22 mouse cellular contexts compared by ENCODE assay signal in the genomic region with DNA sequence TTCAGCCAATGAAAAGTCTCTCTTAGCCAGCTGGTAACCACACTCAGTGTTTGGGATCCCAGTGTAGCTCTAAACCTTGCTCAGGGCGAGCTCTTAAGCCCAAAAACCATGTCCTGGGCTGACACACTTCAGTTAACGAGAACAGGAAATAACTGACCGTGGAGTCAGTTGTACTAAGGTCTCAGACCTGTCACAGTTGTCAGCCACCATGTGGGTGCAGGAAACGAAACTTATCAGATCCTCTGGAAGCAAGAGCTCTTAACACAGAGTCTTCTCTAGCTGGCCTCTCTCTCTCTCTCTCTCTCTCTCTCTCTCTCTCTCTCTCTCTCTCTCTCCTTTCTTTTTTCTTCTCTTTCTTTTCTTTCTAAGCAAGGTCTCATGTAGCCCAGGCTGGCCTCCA. TPM values are rescaled to one million over a fixed set of nuclear protein-coding genes. Genes with fewer than 3 reads are reported as not detected.
DNase-seq lines count a peak whose midpoint lies in the region; ATAC-seq lines count a peak whose summit lies in the region.
"Had no signal": no experiment of that assay in that cellular context is flagged by ENCODE, and none has a peak within 500 bp of the region (broad histone marks: within the 10 kb centered on the region; RNA-seq: fewer than 3 reads in every experiment).

No protein-coding gene starts in this region.

- 14% methylated on average over 4 of the region's 4 CpGs for WGBS in liver, embryonic 12.5 days (ENCODE audit: insufficient replicate concordance)
- 21% methylated on average over 4 of the region's 4 CpGs for WGBS in liver, embryonic 16.5 days (ENCODE audit: insufficient replicate concordance)
- 60% methylated on average over 4 of the region's 4 CpGs for WGBS in forebrain, embryonic 14.5 days

- H3K4me2 ChIP-seq in liver, embryonic 12.5 days, result peak overlapping the region; percentile 14; the same call in 1 of the 2 replicates
- no peak overlapping the region for H3K4me2 ChIP-seq in liver, embryonic 16.5 days (ENCODE audit: low read depth, low read length)
- H3K4me2 ChIP-seq in forebrain, embryonic 14.5 days (ENCODE audit: low read length), result no peak overlapping the region
- H3K4me2 ChIP-seq: embryonic facial prominence, embryonic 13.5 days; forebrain, embryonic 13.5 days; hindbrain, embryonic 12.5 days had no signal

- ATAC-seq in liver, embryonic 12.5 days, result no peak
- ATAC-seq in granulocyte monocyte progenitor cell, adult 5-6 weeks (replicated peaks; ENCODE audit: poor library complexity, severe bottlenecking), result peak; percentile 89
- no peak for ATAC-seq in liver, embryonic 16.5 days (ENCODE audit: low read depth)
- no peak for ATAC-seq in forebrain, embryonic 14.5 days
- ATAC-seq: forebrain, embryonic 13.5 days; hindbrain, embryonic 16.5 days had no signal

- no peak for DNase-seq in liver
- DNase-seq in splenic B cell, adult 2 months (ENCODE audit: low read depth, low spot score), result peak; percentile 46
- no peak for DNase-seq in ovary, postnatal 14 days (ENCODE audit: low spot score)
- DNase-seq in frontal cortex, adult 2 months (ENCODE audit: extremely low spot score in 1 of 2, low spot score in 1 of 2), result no peak
- DNase-seq in forebrain, embryonic 14.5 days (ENCODE audit: low spot score), result no peak
- DNase-seq: adrenal gland, postnatal 10 days; cerebellum, adult 11 months; cerebellum, adult 8-10 months; cerebellum, postnatal 14 days; gastrocnemius, postnatal 36 days; heart, adult 18-20 months; heart, postnatal 10 days; heart, postnatal 4 days had no signal

- no peaks in the 10 kb centered on the region for H3K27me3 ChIP-seq in liver, embryonic 12.5 days (replicated peaks)
- no peaks in the 10 kb centered on the region for H3K27me3 ChIP-seq in liver, embryonic 16.5 days (ENCODE audit: control insufficient read depth, insufficient read depth, low read depth, low read length)
- no peaks in the 10 kb centered on the region for H3K27me3 ChIP-seq in splenic B cell, adult 2 months (ENCODE audit: control insufficient read depth, insufficient read depth, low read length, poor library complexity, severe bottlenecking)
- H3K27me3 ChIP-seq in forebrain, embryonic 14.5 days (replicated peaks; ENCODE audit: control insufficient read depth, insufficient read depth, low read length), result no peaks in the 10 kb centered on the region
- H3K27me3 ChIP-seq: embryonic facial prominence, embryonic 13.5 days; forebrain, embryonic 13.5 days; hindbrain, embryonic 12.5 days had no signal

- peaks cover 39% of the 10 kb centered on the region for H3K4me1 ChIP-seq in liver, embryonic 12.5 days
- peaks cover 30% of the 10 kb centered on the region for H3K4me1 ChIP-seq in liver, embryonic 16.5 days (ENCODE audit: control insufficient read depth, low read depth, low read length)
- H3K4me1 ChIP-seq in forebrain, embryonic 14.5 days (ENCODE audit: control insufficient read depth, insufficient read depth, low read length), result no peaks in the 10 kb centered on the region
- H3K4me1 ChIP-seq: forebrain, embryonic 13.5 days had no signal

- H3K27ac ChIP-seq in liver, embryonic 12.5 days, result peak overlapping the region; percentile 40; the same call in 1 of the 2 replicates
- H3K27ac ChIP-seq in liver, embryonic 16.5 days (ENCODE audit: low read length), result peak overlapping the region; percentile 15; the same call in 1 of the 2 replicates
- H3K27ac ChIP-seq in forebrain, embryonic 14.5 days (ENCODE audit: low read depth, low read length), result no peak overlapping the region
- H3K27ac ChIP-seq: embryonic facial prominence, embryonic 13.5 days; forebrain, embryonic 13.5 days; heart, embryonic 10.5 days; hindbrain, embryonic 12.5 days had no signal

- H3K36me3 ChIP-seq in liver, embryonic 12.5 days, result no peaks in the 10 kb centered on the region
- no peaks in the 10 kb centered on the region for H3K36me3 ChIP-seq in liver, embryonic 16.5 days (ENCODE audit: control insufficient read depth, insufficient read depth)
- H3K36me3 ChIP-seq in splenic B cell, adult 2 months (ENCODE audit: control insufficient read depth, insufficient read depth, low read length, poor library complexity, severe bottlenecking), result no peaks in the 10 kb centered on the region
- no peaks in the 10 kb centered on the region for H3K36me3 ChIP-seq in forebrain, embryonic 14.5 days (ENCODE audit: control insufficient read depth, insufficient read depth, low read length)
- H3K36me3 ChIP-seq: embryonic facial prominence, embryonic 13.5 days; G1E; heart, embryonic 10.5 days; hindbrain, embryonic 12.5 days had no signal

- no peak overlapping the region for H3K9ac ChIP-seq in liver, embryonic 12.5 days
- no peak overlapping the region for H3K9ac ChIP-seq in liver, embryonic 16.5 days (ENCODE audit: low read depth, low read length)
- no peak overlapping the region for H3K9ac ChIP-seq in forebrain, embryonic 14.5 days (ENCODE audit: low read length)
- H3K9ac ChIP-seq: embryonic facial prominence, embryonic 13.5 days; forebrain, embryonic 13.5 days; hindbrain, embryonic 12.5 days had no signal

- H3K4me3 ChIP-seq in liver, embryonic 12.5 days, result no peak overlapping the region
- H3K4me3 ChIP-seq in liver, embryonic 16.5 days (ENCODE audit: low read depth, low read length), result no peak overlapping the region
- H3K4me3 ChIP-seq in forebrain, embryonic 14.5 days (ENCODE audit: low read depth, low read length), result no peak overlapping the region
- H3K4me3 ChIP-seq: embryonic facial prominence, embryonic 13.5 days; forebrain, embryonic 13.5 days; heart, embryonic 10.5 days; hindbrain, embryonic 12.5 days had no signal

- no peaks in the 10 kb centered on the region for H3K9me3 ChIP-seq in liver, embryonic 12.5 days (replicated peaks)
- H3K9me3 ChIP-seq in liver, embryonic 16.5 days (replicated peaks; ENCODE audit: control insufficient read depth, low read length), result no peaks in the 10 kb centered on the region
- no peaks in the 10 kb centered on the region for H3K9me3 ChIP-seq in forebrain, embryonic 14.5 days (replicated peaks; ENCODE audit: control insufficient read depth, low read length)
- H3K9me3 ChIP-seq: embryonic facial prominence, embryonic 13.5 days; forebrain, embryonic 13.5 days; G1E; heart, embryonic 10.5 days; hindbrain, embryonic 12.5 days had no signal

RNA-seq across cellular contexts. Expression of gene Ahcy, which starts 19.1 kb away (rescaled TPM):
- polyA plus RNA-seq in liver, embryonic 12.5 days (2016; fragmentation: Nextera tagmentation; extraction: Ambion mirVana), result 65.4 and 67.1 TPM in 2 replicates
- total RNA-seq in granulocyte monocyte progenitor cell, adult 5-6 weeks (2014; fragmentation: Nextera tagmentation), result 178 and 197 TPM in 2 replicates
- total RNA-seq in granulocyte monocyte progenitor cell, adult 5-6 weeks (2017), result 114 and 116 TPM in 2 replicates
- polyA plus RNA-seq in liver, embryonic 16.5 days (2015; fragmentation: Nextera tagmentation; extraction: Ambion mirVana), result 69.8 and 77.7 TPM in 2 replicates
- 32.3 and 34.4 TPM in 2 replicates for polyA plus RNA-seq in frontal cortex, adult 2 months (2012; rRNA removed)
- 53.4 and 60.8 TPM in 2 replicates for polyA plus RNA-seq in forebrain, embryonic 14.5 days (2014; fragmentation: Nextera tagmentation; extraction: Ambion mirVana)

RNA-seq across cellular contexts. Expression of gene Itch, which starts 39.9 kb away (rescaled TPM):
- polyA plus RNA-seq in liver, embryonic 12.5 days (2016; fragmentation: Nextera tagmentation; extraction: Ambion mirVana), result 25.3 and 25.9 TPM in 2 replicates
- total RNA-seq in granulocyte monocyte progenitor cell, adult 5-6 weeks (2014; fragmentation: Nextera tagmentation), result 32.3 and 56.5 TPM in 2 replicates
- total RNA-seq in granulocyte monocyte progenitor cell, adult 5-6 weeks (2017), result 54.5 and 63.5 TPM in 2 replicates
- 19.6 and 19.7 TPM in 2 replicates for polyA plus RNA-seq in liver, embryonic 16.5 days (2015; fragmentation: Nextera tagmentation; extraction: Ambion mirVana)
- 22.7 and 24.5 TPM in 2 replicates for polyA plus RNA-seq in frontal cortex, adult 2 months (2012; rRNA removed)
- polyA plus RNA-seq in forebrain, embryonic 14.5 days (2014; fragmentation: Nextera tagmentation; extraction: Ambion mirVana), result 30.4 and 40.4 TPM in 2 replicates
